Mouse (Mus musculus) kidney, postnatal 10 days (tissue): ENCODE measurements around the gene Ifit1bl1.
"Not testable (repeated sequence)": the region's sequence is repeated elsewhere in the genome, so short reads cannot be mapped to it uniquely, and the experiment has no call there.

Experiments used
- DNase-seq: peaks from one replicate; pipeline ENCODE4 v3.0.0; 2021; ENCODE audit warnings: mixed read lengths

The Ifit1bl1 gene

DNA sequence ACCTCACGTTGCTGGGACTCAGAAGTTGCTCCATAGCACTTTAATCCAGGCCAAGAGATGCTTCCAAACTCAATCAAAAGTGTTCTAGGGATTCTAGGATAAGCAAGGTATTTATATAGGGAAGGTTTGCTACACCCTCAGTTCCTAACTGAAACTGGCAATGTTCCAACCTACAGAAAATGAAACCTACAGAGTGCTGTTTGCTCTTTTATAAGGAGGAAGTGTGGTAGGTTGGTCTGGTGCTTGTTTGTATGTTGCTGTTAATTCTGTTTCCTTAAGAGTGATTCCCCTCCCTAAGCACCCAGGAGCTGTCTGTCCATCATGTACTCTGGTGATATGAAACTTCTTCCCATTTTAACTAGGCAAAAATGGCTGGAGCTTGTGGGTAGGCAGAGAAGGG, at the start of gene Ifit1bl1:
Ifit1bl1 (minus strand) TSS at position 69 of the 400 bp plus-strand sequence.
- not testable (repeated sequence) for DNase-seq

DNA sequence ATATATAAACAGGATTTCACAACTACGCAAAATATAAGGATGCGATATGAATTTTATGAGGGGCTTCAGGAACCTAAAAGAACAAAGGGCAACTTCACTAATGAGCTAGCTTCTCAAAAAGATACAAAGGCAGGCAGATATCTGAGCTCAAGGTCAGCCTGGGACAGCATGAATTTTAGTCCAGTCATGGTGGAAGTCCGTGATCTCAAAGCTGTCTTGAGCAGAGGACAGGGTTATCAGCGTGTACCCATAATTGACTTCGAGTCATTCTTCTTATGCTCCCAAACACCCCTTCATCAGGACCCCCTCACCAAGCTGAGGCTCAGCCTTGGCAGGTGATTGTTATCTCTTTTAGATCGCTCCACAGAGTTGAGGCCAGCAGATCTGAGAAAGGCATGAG, 49.2 kb upstream of the Ifit1bl1 start:
- no peak for DNase-seq

- DNase-seq: no peak
Measured at GRCm38 (mm10) chr19:34650276-34650675, 48.5 kb upstream of the Ifit1bl1 start.

DNA sequence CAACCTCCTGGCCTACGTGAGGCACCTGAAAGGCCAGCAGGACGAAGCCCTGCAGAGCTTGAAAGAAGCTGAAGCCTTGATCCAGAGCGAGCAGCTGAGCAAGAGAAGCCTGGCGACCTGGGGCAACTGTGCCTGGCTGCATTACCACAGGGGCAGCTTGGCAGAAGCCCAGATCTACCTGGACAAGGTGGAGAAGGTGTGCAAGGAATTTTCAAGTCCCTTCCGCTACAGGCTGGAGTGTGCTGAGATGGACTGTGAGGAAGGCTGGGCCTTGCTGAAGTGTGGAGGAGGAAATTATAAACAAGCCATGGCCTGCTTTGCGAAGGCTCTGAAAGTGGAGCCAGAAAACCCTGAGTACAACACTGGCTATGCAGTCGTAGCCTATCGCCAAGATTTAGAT, 45.9 kb upstream of the Ifit1bl1 start:
- peak; percentile 35 for DNase-seq

GRCm38 (mm10) chr19:34642616-34643015, 40.9 kb upstream of the Ifit1bl1 start:
- no peak for DNase-seq

- no peak for DNase-seq
Measured at GRCm38 (mm10) chr19:34640623-34641022, 38.9 kb upstream of the Ifit1bl1 start, which contains the start of the genes Ifit1bl2 and Ifit1. Ifit1bl2 (minus strand) TSS chr19:34640743. Ifit1 (plus strand) TSS chr19:34640871.

DNA sequence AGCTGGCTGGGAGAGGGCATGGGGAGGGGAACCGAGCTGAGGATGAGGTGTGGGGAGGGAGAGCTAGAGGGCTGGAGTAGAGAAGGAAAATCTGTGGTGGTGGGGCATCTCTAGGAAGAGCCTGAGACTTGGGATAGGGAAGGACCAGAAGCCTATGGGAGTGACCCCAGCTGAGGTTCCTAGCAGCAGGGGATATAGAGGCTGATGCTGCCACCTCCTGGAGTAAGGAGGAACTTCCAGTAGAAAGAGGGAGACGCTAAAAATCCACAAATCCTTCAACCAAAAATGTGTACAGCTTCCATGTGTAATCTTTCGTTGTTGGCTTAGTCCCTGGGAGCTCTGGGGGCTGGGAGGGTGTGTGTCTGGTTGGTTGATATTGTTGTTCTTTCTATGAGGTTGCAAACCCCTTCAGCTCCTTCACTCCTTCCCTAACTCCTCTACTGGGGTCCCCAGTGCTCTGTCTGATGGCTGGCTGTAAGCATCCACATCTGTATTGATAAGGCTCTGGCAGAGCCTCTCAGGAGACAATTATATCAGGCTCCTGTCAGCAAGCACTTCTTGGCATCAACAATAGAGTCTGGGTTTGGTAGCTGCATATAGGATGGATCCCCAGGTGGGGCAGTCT, 35.3 kb upstream of the Ifit1bl1 start:
- peak; percentile 80 for DNase-seq

DNA sequence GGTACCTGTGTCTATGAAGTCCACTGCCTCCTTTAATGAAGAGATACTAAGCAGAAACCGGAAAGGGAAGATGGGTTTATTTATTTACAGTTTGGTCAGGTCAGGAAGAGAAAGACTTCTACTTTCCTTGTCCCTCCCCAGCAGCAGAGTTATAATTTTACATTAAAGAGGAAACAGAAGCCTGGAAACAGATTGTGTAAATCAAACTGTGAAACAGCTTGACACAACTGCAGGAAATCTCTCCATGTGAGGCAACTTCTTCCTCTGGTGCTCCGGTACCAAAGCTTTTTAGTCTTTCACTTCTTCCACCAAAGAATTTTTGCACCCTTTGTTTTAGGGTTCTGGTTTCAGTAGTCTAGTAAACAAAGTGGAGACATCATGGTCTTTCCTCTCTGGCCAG, 31.7 kb upstream of the Ifit1bl1 start:
- DNase-seq: no peak

DNA sequence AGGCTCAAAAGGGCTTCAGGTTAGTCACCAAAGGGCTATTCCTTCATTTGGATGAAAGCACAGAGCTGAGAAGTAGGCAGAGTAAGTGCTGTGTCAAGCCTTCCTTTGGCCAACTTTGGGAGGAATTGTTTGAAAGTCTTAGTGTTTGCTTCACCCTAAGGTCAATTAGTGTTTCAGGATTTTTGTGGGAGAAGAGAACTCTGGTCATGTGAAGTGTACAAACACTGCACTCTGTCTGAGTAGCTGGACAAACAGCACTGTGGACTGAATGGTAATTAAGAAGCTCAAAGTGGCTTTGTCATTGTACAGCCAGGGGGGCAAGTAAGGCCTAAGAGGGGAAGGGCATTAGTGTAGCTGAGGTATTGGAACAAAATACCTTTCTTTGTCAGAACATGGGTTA, 29.7 kb upstream of the Ifit1bl1 start:
- DNase-seq: no peak

- DNase-seq: no peak
Measured at GRCm38 (mm10) chr19:34627496-34627895, 25.7 kb upstream of the Ifit1bl1 start.

DNA sequence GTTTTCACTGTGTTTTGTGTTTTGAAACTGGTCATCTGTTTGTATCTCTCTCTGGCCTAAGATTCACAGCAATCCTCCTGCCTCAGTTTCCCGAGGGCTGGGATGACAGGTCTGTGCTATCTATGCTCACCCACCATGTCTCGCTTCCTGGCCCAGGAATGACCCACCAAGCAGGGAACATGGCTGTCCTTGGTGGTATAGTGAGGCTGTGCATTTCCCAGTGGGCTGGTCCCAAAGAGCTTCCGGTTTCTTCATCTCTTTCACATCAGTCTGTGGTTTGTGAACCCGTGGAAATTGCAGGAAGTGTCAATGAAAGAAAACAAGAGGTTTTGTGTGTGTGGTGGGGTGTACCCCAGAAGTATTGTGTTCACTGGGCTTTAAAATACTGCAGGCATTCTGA, 22.9 kb upstream of the Ifit1bl1 start:
- DNase-seq: no peak

GRCm38 (mm10) chr19:34623781-34624180, 22.0 kb upstream of the Ifit1bl1 start:
- DNase-seq: no peak

GRCm38 (mm10) chr19:34620871-34621270, 19.1 kb upstream of the Ifit1bl1 start:
- no peak for DNase-seq

DNA sequence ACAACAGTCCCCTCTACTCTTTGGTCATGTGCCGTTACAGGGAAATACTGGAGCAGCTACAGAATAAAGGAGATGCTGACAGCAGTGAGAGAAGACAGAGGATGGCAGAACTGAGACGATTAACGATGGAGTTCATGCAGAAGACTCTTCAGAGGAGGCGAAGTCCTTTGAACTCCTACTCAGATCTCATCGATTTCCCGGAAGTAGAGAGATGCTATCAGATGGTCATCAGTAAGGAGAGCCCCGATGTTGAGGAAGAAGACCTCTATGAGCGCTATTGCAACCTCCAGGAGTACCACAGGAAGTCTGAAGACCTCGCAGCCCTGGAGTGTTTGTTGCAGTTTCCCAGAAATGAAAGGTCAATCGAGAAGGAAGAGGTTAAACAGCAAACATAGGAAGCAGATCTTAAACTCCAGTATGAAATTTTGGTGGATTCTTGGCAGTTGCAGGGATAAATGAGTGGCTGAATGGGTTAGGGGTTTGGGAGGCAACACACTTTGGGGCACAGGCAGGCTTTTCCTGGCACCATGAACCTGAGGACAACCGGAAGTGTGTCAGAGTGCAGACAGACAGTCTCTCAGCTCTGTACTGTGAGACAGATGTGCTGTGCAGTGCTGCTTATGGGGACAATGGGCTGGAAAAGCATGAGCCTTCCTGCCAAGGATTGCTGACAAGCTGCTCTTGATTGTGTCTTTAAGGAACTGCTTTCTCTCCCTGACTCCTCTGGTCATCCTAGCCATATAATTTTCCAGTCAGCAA, 10.7 kb upstream of the Ifit1bl1 start:
- DNase-seq: not testable (repeated sequence)

- DNase-seq: not testable (repeated sequence)
Measured at GRCm38 (mm10) chr19:34610118-34610517, 8.4 kb upstream of the Ifit1bl1 start.

GRCm38 (mm10) chr19:34607237-34608051, 5.7 kb upstream of the Ifit1bl1 start, which contains the start of gene Ifit3b:
Ifit3b (plus strand) TSS chr19:34607970.
- peak; percentile 70 for DNase-seq

GRCm38 (mm10) chr19:34605472-34605871, 3.7 kb upstream of the Ifit1bl1 start:
- no peak for DNase-seq

- DNase-seq: not testable (repeated sequence)
Measured at GRCm38 (mm10) chr19:34599250-34599649, 2.5 kb downstream of the Ifit1bl1 start.

DNA sequence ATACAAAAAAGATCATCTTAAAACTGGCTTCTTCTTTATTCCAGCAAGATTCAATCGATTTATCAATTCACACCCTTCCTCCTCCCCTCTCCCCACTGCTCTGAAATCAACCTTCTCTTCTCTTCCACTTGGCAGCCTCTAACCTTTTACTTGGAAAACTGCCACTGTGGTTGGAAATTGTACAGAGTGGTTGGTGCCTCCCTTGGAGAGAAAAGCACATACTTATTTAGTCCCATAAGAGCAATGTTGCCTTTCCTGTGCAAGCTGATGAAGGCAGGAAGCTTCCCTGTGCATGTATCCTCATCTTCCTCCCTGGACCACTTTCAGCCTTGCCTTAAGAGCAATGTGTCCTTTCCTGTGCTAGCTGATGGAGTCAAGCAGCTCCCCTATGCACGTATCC, 3.4 kb downstream of the Ifit1bl1 start:
- peak; percentile 35 for DNase-seq

GRCm38 (mm10) chr19:34596811-34597210, 4.9 kb downstream of the Ifit1bl1 start:
- no peak for DNase-seq

- peak; percentile 13 for DNase-seq
Measured at GRCm38 (mm10) chr19:34594523-34594922, 7.2 kb downstream of the Ifit1bl1 start.

- no peak for DNase-seq
Measured at GRCm38 (mm10) chr19:34593456-34593855, 8.3 kb downstream of the Ifit1bl1 start.

DNA sequence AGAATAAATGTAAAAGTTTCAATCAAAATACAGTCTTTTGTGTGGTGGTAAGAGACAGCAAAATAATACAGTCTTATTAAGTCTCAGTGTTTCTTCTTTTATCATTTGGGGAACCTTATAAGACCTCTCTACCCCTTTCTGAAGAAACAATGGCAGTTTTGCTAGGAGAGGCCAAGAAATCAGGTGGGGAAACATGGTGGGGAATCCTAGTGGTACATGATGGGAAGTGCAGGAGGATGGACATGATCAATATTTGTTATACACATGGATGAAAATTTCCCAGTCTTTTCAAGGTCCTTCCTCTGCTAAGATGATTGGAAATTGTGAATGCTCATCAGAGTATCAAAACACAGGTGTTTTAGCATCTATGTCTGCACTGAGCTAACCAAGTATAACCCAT, 12.8 kb downstream of the Ifit1bl1 start:
- no peak for DNase-seq
